Mouse (Mus musculus) limb, embryonic 12.5 days (tissue): Measurements from ENCODE around the gene Anp32e. TPM values are rescaled to one million over a fixed set of nuclear protein-coding genes. Genes with fewer than 3 reads are reported as not detected.
"Not testable (repeated sequence)": the region's sequence is repeated elsewhere in the genome, so short reads cannot be mapped to it uniquely, and the experiment has no call there.

Experiments
- ATAC-seq: fragments of 200-750 bp; cut with Nextera tagmentation; 2 replicates; pipeline ENCODE4 v1.8.0; 2017; ENCODE audit warnings: low read depth, moderate TSS enrichment; ENCODE audit not compliant: insufficient number of reproducible peaks, insufficient read depth, low FRiP score, low TSS enrichment
- H3K27ac ChIP-seq: fragments of 300-500 bp; sonication (generic); 2 replicates; pipeline ENCODE4 v1.5.1; 2016; ENCODE audit warnings: mild to moderate bottlenecking, moderate library complexity
- H3K27me3 ChIP-seq: fragments of 300-500 bp; sonication (generic); 2 replicates; pipeline ENCODE4 v1.6.1; 2016; ENCODE audit warnings: mild to moderate bottlenecking, moderate library complexity
- H3K36me3 ChIP-seq: fragments of 300-500 bp; sonication (generic); 2 replicates; pipeline ENCODE4 v1.6.1; 2016; ENCODE audit warnings: mild to moderate bottlenecking, moderate library complexity
- H3K4me1 ChIP-seq: fragments of 300-500 bp; sonication (generic); replicated peaks from 2 replicates; pipeline ENCODE4 v1.6.1; 2016
- H3K4me2 ChIP-seq: fragments of 300-500 bp; sonication (generic); 2 replicates; pipeline ENCODE4 v1.6.1; 2016; ENCODE audit warnings: mild to moderate bottlenecking, moderate library complexity
- H3K4me3 ChIP-seq: fragments of 300-500 bp; sonication (generic); replicated peaks from 2 replicates; pipeline ENCODE4 v1.5.1; 2016; ENCODE audit warnings: mild to moderate bottlenecking
- H3K9ac ChIP-seq: fragments of 300-500 bp; sonication (generic); replicated peaks from 2 replicates; pipeline ENCODE4 v1.6.1; 2016; ENCODE audit warnings: mild to moderate bottlenecking, moderate library complexity
- H3K9me3 ChIP-seq: fragments of 300-500 bp; sonication (generic); 2 replicates; pipeline ENCODE4 v1.6.1; 2016; ENCODE audit warnings: mild to moderate bottlenecking, moderate library complexity
- WGBS: fragments of 180-500 bp; shearing (Covaris S2); methylation state at CpG from one replicate; pipeline ENCODE4 v1.1.7; 2016; 5-methylcytosine and 5-hydroxymethylcytosine counted together
- polyA plus RNA-seq: library from polyadenylated mRNA; unstranded; fragments of >200 nt; fragmentation: Nextera tagmentation; extraction: Ambion mirVana; gene quantifications from 2 replicates; pipeline ENCODE4 v1.2.1, GENCODE M21; 2016

Anp32e gene
- polyA plus RNA-seq, 1 experiment from 2014 or later, result 304 TPM

DNA sequence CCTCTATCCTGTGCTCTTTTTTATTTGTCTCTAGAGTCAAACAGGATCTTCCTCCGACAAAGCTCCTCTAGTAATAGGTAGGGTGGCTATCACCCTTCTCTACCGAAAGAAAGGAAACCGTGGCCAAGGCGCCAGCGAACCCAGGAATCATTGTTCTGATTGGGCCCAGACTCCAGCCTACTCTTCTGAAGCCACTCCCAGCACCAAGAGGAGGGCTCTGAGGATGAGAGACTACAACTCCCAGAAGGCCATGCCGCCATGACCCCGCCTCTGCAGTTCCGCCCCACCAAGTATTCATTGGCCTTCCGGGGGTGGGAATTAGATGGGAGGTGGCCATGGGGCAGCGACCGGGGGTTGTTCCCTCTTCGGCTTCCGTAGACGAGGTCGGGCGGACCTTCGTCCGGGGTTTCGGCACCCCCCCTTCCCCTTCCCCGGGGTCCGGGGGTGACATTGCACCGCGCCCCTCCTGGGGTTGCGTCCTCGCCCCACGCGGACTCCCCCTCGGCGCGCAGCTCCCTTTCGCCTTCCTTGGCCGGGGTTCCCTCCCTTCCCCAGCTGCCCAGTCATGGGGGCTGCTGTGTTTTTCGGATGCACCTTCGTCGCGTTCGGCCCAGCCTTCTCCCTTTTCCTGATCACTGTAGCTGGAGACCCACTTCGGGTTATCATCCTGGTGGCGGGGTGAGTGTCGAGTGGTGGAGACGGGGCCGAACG is 35.3 kb upstream of the Anp32e start, which contains the start of gene Aph1a:
Gene Aph1a (plus strand): TSS at position 364 of the 711 bp plus-strand sequence.
- Histone ChIP-seq H3K4me1 (peaks cover 32% of the 10 kb centered on the region), H3K4me3 (peak within 1 kb of the TSS; percentile 68), H3K9ac (peak within 1 kb of the TSS; percentile 70), H3K4me2 (peak within 1 kb of the TSS; percentile 88), H3K27ac (peak within 1 kb of the TSS; percentile 57), H3K36me3 (peaks cover 15% of the 10 kb centered on the region; the same call in 1 of the 2 replicates)
- WGBS, result under 1% methylated on average over 26 of the region's 43 CpGs
- not testable (repeated sequence) for H3K27me3 ChIP-seq, H3K9me3 ChIP-seq
- peak; percentile 97 for ATAC-seq

DNA sequence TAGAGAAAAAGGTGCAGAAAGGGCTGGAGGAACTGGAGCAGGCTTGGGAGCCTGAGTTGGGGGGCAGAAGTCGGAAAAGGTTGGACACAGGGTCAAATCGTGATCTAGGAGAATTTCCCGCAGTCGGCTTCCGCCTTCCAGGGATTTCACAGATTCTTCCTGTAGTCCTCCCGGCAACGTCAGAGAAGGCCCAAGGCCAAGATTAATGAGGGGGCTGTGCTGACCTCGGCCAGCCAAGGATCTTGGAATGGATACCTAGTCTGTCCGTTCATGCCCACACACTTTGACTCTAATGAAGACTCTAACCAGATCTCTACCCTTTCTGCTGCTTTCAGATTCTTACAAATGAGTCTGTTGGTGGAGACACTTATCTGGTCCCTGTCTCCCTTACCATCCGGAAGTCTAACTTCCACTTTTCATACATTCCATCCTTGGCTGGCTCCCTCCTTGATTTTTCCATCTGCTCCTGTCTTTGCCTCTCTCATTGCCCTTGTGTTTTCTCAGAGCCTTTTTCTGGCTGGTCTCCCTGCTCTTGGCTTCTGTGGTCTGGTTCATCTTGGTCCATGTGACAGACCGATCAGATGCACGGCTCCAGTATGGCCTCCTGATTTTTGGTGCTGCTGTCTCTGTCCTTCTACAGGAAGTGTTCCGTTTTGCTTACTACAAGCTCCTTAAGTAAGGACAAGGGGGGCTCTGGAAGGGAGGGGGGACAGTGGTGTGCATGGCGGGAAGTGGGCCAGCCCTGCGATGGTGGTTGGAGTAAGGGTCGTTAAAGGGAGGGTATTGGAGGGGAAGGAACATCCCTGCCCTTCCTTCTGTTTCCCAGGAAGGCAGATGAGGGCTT is 34.5 kb upstream of the Anp32e start:
- Histone ChIP-seq H3K4me3 (peak overlapping the region; percentile 68), H3K36me3 (peaks cover 21% of the 10 kb centered on the region; the same call in 1 of the 2 replicates), H3K27ac (peak overlapping the region; percentile 53; the same call in 1 of the 2 replicates), H3K4me1 (peaks cover 32% of the 10 kb centered on the region), H3K27me3 (no peaks in the 10 kb centered on the region), H3K4me2 (peak overlapping the region; percentile 88), H3K9ac (peak overlapping the region; percentile 70), H3K9me3 (no peaks in the 10 kb centered on the region)
- no peak for ATAC-seq
- WGBS, result 9% methylated on average over 16 of the region's 16 CpGs

DNA sequence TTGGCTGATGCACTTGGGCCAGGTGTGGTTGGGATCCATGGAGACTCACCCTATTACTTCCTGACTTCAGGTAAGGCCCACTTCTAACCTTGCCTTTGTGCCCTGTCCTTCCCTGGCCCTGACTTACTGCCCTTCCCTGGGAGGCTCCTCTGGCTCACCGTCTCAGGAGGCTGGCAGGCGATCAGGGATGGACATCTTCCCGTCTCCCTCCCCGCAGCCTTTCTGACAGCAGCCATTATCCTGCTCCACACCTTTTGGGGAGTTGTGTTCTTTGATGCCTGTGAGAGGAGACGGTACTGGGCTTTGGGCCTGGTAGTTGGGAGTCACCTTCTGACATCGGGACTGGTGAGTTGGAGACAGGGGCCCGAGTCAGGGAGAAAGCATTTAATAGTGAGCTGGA is 33.5 kb upstream of the Anp32e start:
- not testable (repeated sequence) for H3K27ac ChIP-seq, H3K4me2 ChIP-seq, H3K9me3 ChIP-seq, H3K9ac ChIP-seq, H3K4me3 ChIP-seq, ATAC-seq, H3K27me3 ChIP-seq
- peaks cover 26% of the 10 kb centered on the region for H3K36me3 ChIP-seq
- 85% methylated on average over 7 of the region's 7 CpGs for WGBS
- peaks cover 32% of the 10 kb centered on the region for H3K4me1 ChIP-seq

DNA sequence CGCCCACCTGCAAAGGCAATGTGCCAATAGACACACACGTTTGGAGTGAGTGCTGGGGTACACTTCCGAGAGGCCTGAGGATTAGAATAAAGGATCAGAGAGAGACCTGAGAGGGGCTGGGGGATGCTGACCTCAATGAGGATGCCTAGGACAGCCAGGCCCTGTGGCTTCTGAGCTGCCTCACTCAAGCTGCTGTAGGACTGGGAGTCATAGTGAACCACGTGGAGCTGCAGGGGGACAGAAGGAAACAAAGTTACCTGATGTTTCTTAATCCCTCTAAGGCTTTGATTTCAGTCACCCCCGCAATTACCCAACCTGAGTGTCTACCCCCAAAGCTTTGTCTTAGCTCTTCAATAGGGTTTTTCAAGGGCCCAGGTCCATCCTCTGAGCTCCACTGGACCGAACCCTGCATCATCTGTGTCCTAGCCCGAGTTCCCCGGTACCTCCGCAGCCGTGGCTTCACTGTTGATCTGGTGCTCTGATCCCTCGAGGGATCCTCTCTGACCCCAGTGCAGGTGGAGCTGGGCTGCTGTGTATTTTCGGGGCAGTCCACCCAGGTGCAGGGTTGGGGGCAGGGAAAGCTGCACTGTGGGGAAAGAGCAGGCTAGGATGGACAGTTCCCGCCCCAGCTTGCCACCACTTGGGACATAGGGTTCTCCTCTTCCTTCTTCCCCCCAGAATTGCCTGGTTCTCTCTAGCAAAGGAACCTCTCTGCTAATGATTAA is 29.1 kb upstream of the Anp32e start:
- Histone ChIP-seq H3K36me3 (peaks cover 32% of the 10 kb centered on the region), H3K4me2 (no peak overlapping the region), H3K4me1 (peaks cover 33% of the 10 kb centered on the region), H3K27ac (peak overlapping the region; percentile 8; the same call in 1 of the 2 replicates), H3K9ac (no peak overlapping the region), H3K4me3 (no peak overlapping the region), H3K9me3 (no peaks in the 10 kb centered on the region), H3K27me3 (no peaks in the 10 kb centered on the region)
- no peak for ATAC-seq
- whole genome bisulfite sequencing, result 77% methylated on average over 13 of the region's 13 CpGs

DNA sequence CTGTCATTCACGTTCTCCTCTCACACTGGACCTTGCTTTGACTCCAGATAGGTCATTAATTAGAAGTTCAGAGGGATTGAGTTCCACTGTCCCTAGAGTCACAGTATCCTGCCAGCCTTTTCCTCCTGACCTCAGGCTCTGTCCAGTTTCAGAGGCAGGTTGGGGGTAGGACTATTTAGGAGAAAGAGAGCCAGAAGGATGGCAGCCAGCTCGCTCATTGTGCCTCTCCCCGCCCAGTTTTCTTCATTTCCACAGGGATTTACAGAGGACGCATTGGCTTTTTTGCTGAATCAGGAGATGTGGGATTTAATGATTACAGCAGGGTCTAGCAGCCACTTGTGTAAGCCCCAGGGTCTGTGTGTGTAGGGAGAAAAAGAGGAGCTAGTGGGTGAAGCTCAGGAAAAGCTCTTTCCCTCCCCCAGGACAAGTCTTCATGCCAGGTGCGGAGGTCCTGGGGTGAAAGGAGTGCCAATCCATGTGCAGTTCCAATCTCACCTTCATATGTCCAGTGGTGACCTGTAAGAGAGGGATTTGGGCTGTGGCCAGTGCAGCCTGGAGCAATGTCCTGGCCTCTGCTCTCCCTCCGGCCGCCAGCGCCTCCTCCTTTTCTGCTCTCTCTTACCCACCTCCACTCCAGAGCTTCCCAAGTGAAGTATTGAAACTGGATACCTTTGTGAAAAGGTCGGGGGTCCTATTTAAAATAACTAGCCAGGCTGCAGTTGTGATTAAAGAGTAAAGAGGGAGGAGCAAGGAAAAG is 27.3 kb upstream of the Anp32e start:
- ATAC-seq, result no peak
- peaks cover 44% of the 10 kb centered on the region for H3K4me1 ChIP-seq
- peak overlapping the region; percentile 74 for H3K9ac ChIP-seq
- peak overlapping the region; percentile 51; the same call in 1 of the 2 replicates for H3K4me3 ChIP-seq
- no peaks in the 10 kb centered on the region for H3K9me3 ChIP-seq
- no peaks in the 10 kb centered on the region for H3K27me3 ChIP-seq
- peak overlapping the region; percentile 93 for H3K4me2 ChIP-seq
- WGBS, result 69% methylated on average over 9 of the region's 9 CpGs
- H3K36me3 ChIP-seq, result peaks cover 32% of the 10 kb centered on the region
- H3K27ac ChIP-seq, result peak overlapping the region; percentile 74

DNA sequence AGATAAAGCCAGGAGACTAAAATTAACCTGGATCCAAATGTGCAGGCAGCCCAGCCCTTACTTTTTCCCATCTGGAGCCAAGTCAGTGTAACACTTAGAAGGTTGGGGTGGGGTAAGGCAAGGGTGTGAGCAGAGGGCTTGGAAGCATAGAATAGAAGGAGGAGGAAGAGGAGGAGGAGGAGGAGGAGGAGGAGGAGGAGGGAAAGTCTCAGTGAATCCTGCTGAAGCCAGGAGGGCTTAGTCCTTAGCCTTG is 26.7 kb upstream of the Anp32e start:
- Histone ChIP-seq H3K9ac (peak overlapping the region; percentile 74), H3K4me3 (peak overlapping the region; percentile 51), H3K27ac (peak overlapping the region; percentile 74), H3K36me3 (peaks cover 32% of the 10 kb centered on the region), H3K27me3 (no peaks in the 10 kb centered on the region), H3K4me2 (peak overlapping the region; percentile 93), H3K9me3 (no peaks in the 10 kb centered on the region), H3K4me1 (peaks cover 45% of the 10 kb centered on the region)
- ATAC-seq, result no peak

DNA sequence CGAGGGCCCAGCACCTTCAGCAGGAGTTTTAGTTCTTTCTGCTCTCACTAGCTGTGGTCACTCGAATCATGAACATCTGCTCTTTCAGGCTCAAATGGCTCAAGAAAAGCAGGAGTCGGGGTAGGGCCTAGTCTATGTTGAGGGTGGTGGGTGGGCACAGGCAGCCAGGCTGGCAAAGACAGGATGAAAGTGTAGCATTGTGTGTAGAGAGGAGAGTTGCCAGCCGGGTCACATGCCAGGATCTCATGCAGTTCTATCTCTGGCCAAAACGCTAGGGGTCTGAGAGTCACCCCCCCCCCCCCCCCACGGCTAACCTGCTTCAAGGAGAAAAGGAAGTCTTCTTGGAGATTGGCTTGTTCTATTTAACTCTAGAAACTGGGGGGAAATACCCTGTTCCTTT is 26.4 kb upstream of the Anp32e start:
- H3K9ac ChIP-seq, result peak overlapping the region; percentile 74
- 33% methylated on average over 6 of the region's 6 CpGs for WGBS

DNA sequence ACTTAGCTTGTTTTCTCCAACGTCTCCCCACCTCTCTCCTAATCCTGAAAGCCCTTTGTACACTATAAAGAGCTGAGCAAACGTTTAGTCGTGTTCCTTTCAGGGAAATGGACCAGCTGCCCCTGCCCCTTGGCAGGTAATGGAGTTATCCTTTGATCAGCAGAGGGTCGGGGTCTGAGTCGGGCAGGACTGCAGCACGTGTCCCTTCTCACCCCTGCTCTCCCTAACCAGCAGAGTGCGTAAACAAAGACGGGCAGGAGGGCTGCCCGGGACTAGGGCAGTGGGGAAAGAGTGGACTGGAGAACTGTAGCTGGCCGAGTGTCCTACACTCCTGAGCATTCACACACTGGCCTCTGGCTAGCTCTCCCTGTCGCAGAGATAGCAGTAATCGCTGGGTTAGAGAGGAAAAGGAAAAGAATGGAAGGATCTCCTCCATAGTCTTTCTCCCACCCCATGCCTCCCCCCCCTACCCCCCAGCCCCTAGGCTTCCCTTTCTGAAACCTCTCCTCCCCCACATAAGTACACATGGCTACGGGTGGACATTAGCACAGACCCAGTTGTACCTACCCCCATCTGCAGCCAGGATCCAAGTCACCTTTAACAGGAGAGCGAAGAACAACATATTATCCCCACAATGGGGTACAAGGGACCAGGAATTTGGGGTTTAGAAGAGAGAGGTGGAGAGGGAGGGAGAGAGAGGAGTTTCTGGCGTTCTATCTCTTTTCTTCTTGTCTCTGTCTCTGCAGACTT is 25.1 kb upstream of the Anp32e start:
- Histone ChIP-seq H3K4me2 (peak overlapping the region; percentile 93), H3K4me3 (peak overlapping the region; percentile 51), H3K27ac (peak overlapping the region; percentile 88), H3K9ac (peak overlapping the region; percentile 74), H3K9me3 (no peaks in the 10 kb centered on the region), H3K4me1 (peaks cover 45% of the 10 kb centered on the region), H3K27me3 (0 out of 2 replicates have a peak, but pooled peaks cover 3% of the 10 kb centered on the region), H3K36me3 (peaks cover 15% of the 10 kb centered on the region)
- WGBS, result 1% methylated on average over 15 of the region's 15 CpGs
- 0 out of 2 replicates have a peak, but pooled peaks have one; percentile 8 for ATAC-seq

More for the DNA sequence above, 26.4 kb upstream of the Anp32e start:
- no peak for ATAC-seq
- H3K36me3 ChIP-seq, result peaks cover 28% of the 10 kb centered on the region
- H3K27me3 ChIP-seq, result 0 out of 2 replicates have a peak, but pooled peaks cover 2% of the 10 kb centered on the region
- peak overlapping the region; percentile 74 for H3K27ac ChIP-seq
- no peaks in the 10 kb centered on the region for H3K9me3 ChIP-seq
- H3K4me3 ChIP-seq, result peak overlapping the region; percentile 51
- H3K4me1 ChIP-seq, result peaks cover 45% of the 10 kb centered on the region
- H3K4me2 ChIP-seq, result peak overlapping the region; percentile 93

DNA sequence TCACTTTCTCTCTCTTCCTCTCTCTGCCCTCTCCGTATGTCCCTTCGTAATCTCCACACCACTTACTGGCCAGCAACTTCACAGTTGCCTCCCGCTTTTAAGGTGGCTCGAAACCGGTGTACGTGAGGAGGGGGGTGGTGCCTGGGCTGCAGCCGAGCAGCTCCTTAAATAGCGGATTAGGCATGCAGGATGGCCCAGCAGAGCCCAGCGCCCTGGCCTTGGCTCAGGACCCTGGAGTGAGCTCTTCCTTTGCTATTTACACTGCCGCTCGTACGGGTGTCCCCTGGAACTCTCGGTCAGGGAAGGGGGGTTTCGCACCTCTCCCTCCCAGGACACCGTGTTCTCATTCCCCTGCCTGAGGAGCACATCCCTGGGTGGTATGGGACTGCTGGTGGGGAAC is 24.5 kb upstream of the Anp32e start, which contains the start of gene Car14:
Gene Car14 (minus strand): TSS at position 124 of the 400 bp plus-strand sequence.
- peak within 1 kb of the TSS; percentile 93 for H3K4me2 ChIP-seq
- peak within 1 kb of the TSS; percentile 51 for H3K4me3 ChIP-seq
- H3K27ac ChIP-seq, result peak within 1 kb of the TSS; percentile 88
- no peaks in the 10 kb centered on the region for H3K9me3 ChIP-seq
- peaks cover 11% of the 10 kb centered on the region for H3K36me3 ChIP-seq
- H3K27me3 ChIP-seq, result 0 out of 2 replicates have a peak, but pooled peaks cover 3% of the 10 kb centered on the region
- H3K9ac ChIP-seq, result peak within 1 kb of the TSS; percentile 74
- peaks cover 45% of the 10 kb centered on the region for H3K4me1 ChIP-seq
- peak; percentile 50; the same call in 1 of the 2 replicates for ATAC-seq
- WGBS, result under 1% methylated on average over 15 of the region's 15 CpGs
